Mouse (Mus musculus) liver, embryonic 16.5 days (tissue): ENCODE results near the gene Zfp282. TPM values are rescaled to one million over a fixed set of nuclear protein-coding genes. Genes with fewer than 3 reads are reported as not detected.

Experiments
- ATAC-seq: fragments of 200-750 bp; cut with Nextera tagmentation; 2 replicates; pipeline ENCODE4 v1.8.0; 2017; ENCODE audit warnings: low read depth, mild to moderate bottlenecking, moderate number of reproducible peaks, moderate library complexity
- H3K27ac ChIP-seq: fragments of 300-500 bp; sonication (generic); 2 replicates; pipeline ENCODE4 v1.5.1; 2014; ENCODE audit warnings: mild to moderate bottlenecking, low read length
- H3K27me3 ChIP-seq: fragments of 300-500 bp; sonication (generic); 2 replicates; pipeline ENCODE4 v1.6.1; 2014; ENCODE audit warnings: low read depth, low read length, mixed read lengths; ENCODE audit not compliant: control insufficient read depth, insufficient read depth
- H3K36me3 ChIP-seq: fragments of 300-500 bp; sonication (generic); 2 replicates; pipeline ENCODE4 v1.6.1; 2014; ENCODE audit warnings: mild to moderate bottlenecking; ENCODE audit not compliant: control insufficient read depth, insufficient read depth
- H3K4me1 ChIP-seq: fragments of 300-500 bp; sonication (generic); 2 replicates; pipeline ENCODE4 v1.6.1; 2014; ENCODE audit warnings: low read depth, low read length, mixed read lengths; ENCODE audit not compliant: control insufficient read depth
- H3K4me2 ChIP-seq: fragments of 300-500 bp; sonication (generic); 2 replicates; pipeline ENCODE4 v1.6.1; 2014; ENCODE audit warnings: low read depth, low read length, mixed read lengths
- H3K4me3 ChIP-seq: fragments of 300-500 bp; sonication (generic); 2 replicates; pipeline ENCODE4 v1.5.1; 2014; ENCODE audit warnings: low read depth, mild to moderate bottlenecking, low read length
- H3K9ac ChIP-seq: fragments of 300-500 bp; sonication (generic); 2 replicates; pipeline ENCODE4 v1.6.1; 2014; ENCODE audit warnings: low read depth, low read length
- H3K9me3 ChIP-seq: fragments of 300-500 bp; sonication (generic); replicated peaks from 2 replicates; pipeline ENCODE4 v1.6.1; 2016; ENCODE audit warnings: low read length; ENCODE audit not compliant: control insufficient read depth
- WGBS: fragments of 180-500 bp; shearing (Covaris S2); extraction: QIAGEN DNeasy Blood & Tissue Kit; methylation state at CpG from one replicate; pipeline ENCODE4 v1.1.7; 2014; ENCODE audit not compliant: insufficient replicate concordance; 5-methylcytosine and 5-hydroxymethylcytosine counted together
- polyA plus RNA-seq: library from polyadenylated mRNA; unstranded; fragments of >200 nt; fragmentation: Nextera tagmentation; extraction: Ambion mirVana; gene quantifications from 2 replicates; pipeline ENCODE4 v1.2.1, GENCODE M21; 2015

Zfp282 gene
- polyA plus RNA-seq = 2.4 and 2.7 TPM in 2 replicates

DNA sequence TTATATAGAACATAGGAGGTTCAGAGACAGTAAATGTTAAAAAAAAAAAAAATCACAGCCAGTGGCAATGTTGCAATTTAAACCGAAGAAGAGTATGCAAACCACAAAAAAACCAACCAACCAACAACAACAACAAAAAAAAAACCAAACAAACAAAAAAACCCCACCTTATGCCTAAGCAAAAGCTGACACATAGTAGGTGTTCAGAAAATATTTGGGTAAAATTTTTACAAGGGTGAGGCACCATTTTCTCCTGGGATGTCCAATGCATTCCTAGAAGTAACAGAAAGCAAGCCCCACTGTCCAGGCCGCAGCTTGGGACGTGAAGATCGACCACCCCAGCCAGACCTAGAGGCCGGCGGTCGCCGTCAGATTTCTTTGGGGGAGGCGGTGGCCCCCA lies at the start of gene Zfp282:
Zfp282 (plus strand) TSS at position 147 of the 400 bp plus-strand sequence.
- ATAC-seq = no peak
- WGBS = 4% methylated on average over 9 of the region's 9 CpGs
- H3K4me3 ChIP-seq = peak within 1 kb of the TSS; percentile 83
- H3K9me3 ChIP-seq = no peaks in the 10 kb centered on the region
- H3K4me2 ChIP-seq = peak within 1 kb of the TSS; percentile 76
- H3K36me3 ChIP-seq = 0 out of 2 replicates have a peak, but pooled peaks cover 5% of the 10 kb centered on the region
- peak within 1 kb of the TSS; percentile 88 for H3K27ac ChIP-seq
- peaks cover 13% of the 10 kb centered on the region for H3K4me1 ChIP-seq
- H3K27me3 ChIP-seq = no peaks in the 10 kb centered on the region
- H3K9ac ChIP-seq = peak within 1 kb of the TSS; percentile 76

- no peak for ATAC-seq
- H3K9ac ChIP-seq = no peak overlapping the region
- H3K4me3 ChIP-seq = no peak overlapping the region
- H3K4me2 ChIP-seq = no peak overlapping the region
- no peaks in the 10 kb centered on the region for H3K36me3 ChIP-seq
- 82% methylated on average over 4 of the region's 4 CpGs for WGBS
- H3K4me1 ChIP-seq = peaks cover 8% of the 10 kb centered on the region
- no peak overlapping the region for H3K27ac ChIP-seq
- no peaks in the 10 kb centered on the region for H3K27me3 ChIP-seq
- H3K9me3 ChIP-seq = no peaks in the 10 kb centered on the region
Observed at GRCm38 (mm10) chr6:47827462-47827861, 49.5 kb upstream of the Zfp282 start.

GRCm38 (mm10) chr6:47828950-47829349 lies 48.1 kb upstream of the Zfp282 start:
- no peak for ATAC-seq
- Histone ChIP-seq H3K4me1 (peaks cover 8% of the 10 kb centered on the region), H3K9ac (no peak overlapping the region), H3K27me3 (no peaks in the 10 kb centered on the region), H3K27ac (no peak overlapping the region), H3K4me3 (no peak overlapping the region), H3K9me3 (no peaks in the 10 kb centered on the region), H3K36me3 (no peaks in the 10 kb centered on the region), H3K4me2 (no peak overlapping the region)
- 39% methylated on average over 1 of the region's 1 CpGs for WGBS

DNA sequence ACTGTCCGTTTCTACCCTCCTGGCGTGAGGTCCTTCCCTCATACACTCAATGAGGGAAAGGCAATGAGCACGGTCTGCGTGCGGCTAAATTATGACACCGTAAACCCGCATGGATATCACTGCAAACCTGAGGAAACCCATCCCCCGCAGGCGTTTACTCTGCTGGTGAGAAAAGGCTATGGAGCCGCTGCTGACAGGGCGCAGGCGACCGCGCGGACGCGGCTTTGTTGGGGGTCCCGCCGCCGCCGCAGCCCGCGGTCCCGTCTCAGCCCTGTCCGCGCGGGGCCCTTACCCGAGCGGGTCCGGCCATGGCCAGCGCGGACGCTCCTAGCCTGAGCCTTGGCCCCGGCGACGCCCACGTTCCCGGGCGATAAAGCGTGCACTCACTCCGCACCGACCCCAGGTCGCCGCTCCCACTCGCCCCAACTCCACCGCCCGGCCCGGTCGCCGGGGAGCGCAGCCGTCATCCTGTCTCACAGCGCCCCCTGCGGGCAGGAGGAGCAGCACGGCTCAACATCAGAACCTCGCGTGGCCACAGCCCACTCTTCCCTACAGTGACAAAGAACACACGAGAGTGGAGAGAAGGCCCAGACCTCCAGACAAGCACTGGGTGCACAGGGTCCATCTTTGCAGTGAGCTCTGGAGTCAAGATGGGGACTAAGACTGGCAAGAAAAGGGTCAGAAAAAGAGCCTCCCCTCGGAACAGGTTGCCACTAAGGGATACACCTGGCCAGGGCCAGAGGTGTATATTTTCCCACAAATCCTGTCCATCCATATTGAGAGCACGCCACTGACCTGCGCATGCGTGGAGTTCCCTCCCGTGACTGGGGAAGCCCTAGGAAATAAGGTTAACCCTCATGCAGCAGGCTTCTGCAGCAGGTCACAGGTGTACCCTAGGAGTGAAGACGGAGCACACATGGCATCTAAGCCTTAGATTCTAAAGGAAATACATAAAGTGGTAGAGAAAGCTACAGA lies 46.6 kb upstream of the Zfp282 start, which contains the start of gene Zfp786:
Zfp786 (minus strand) TSS at position 764 of the 975 bp plus-strand sequence.
- H3K9me3 ChIP-seq = no peaks in the 10 kb centered on the region
- H3K4me2 ChIP-seq = peak within 1 kb of the TSS; percentile 89
- H3K27ac ChIP-seq = peak within 1 kb of the TSS; percentile 50
- H3K27me3 ChIP-seq = no peaks in the 10 kb centered on the region
- H3K36me3 ChIP-seq = no peaks in the 10 kb centered on the region
- peak within 1 kb of the TSS; percentile 82 for H3K9ac ChIP-seq
- H3K4me3 ChIP-seq = peak within 1 kb of the TSS; percentile 86
- peaks cover 10% of the 10 kb centered on the region for H3K4me1 ChIP-seq
- 2% methylated on average over 63 of the region's 64 CpGs for WGBS
- peak; percentile 88 for ATAC-seq

DNA sequence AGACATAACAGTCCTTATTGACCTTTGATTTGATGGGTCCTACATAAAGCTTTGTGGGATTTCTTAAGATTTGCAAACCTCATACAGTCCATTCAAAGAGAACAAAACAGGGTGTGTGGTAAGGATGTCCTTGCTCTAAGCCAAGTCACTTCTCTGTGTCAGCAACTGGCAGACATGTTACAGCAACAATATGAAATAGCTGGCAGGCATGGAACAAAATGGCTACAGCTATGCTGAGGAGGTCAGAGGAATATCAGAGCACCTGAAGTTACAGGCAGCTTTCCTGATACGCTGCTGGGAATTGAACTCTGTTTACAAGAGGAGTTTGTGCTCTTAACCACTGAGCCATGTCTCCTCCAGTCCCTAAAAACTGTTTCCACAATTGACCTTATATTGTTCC lies 44.8 kb upstream of the Zfp282 start:
- WGBS = 85% methylated on average over 1 of the region's 1 CpGs
- Histone ChIP-seq H3K36me3 (no peaks in the 10 kb centered on the region), H3K4me3 (no peak overlapping the region), H3K27me3 (no peaks in the 10 kb centered on the region), H3K4me2 (no peak overlapping the region), H3K27ac (no peak overlapping the region), H3K4me1 (peaks cover 15% of the 10 kb centered on the region), H3K9ac (no peak overlapping the region), H3K9me3 (no peaks in the 10 kb centered on the region)
- no peak for ATAC-seq

DNA sequence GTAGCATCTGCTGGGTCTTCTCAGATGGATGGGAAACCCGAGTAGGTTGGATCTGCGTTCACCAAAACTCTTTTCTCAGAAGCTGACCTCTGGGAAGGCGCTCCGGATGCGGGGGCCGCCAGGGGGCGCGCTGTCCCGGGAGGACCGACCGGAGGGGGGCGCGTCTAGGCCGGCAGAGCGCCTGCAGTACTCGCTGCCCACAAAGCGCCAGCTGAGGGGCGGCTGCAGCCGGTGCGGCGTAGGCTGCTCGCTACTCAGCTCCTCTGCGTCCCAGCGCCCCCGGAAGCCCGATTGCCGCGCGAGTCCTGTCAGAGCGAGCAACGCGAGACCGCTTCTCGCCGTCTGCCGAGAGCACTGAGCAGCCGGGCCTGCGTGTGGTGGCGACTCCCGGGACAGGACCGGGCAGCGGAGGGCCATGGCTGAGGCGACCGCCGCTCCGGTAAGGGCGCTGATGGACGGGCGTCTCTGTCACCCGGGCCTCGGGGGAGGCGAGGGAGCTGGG lies 41.5 kb upstream of the Zfp282 start, which contains the start of gene Zfp398:
Zfp398 (plus strand) TSS at position 180 of the 502 bp plus-strand sequence.
- H3K27ac ChIP-seq = peak within 1 kb of the TSS; percentile 92
- peak within 1 kb of the TSS; percentile 83 for H3K9ac ChIP-seq
- peak within 1 kb of the TSS; percentile 91 for H3K4me2 ChIP-seq
- peak within 1 kb of the TSS; percentile 93 for H3K4me3 ChIP-seq
- no peaks in the 10 kb centered on the region for H3K27me3 ChIP-seq
- peak; percentile 94 for ATAC-seq
- H3K9me3 ChIP-seq = no peaks in the 10 kb centered on the region
- peaks cover 26% of the 10 kb centered on the region for H3K4me1 ChIP-seq
- under 1% methylated on average over 52 of the region's 52 CpGs for WGBS
- no peaks in the 10 kb centered on the region for H3K36me3 ChIP-seq

- H3K4me1 ChIP-seq = peaks cover 23% of the 10 kb centered on the region
- under 1% methylated on average over 49 of the region's 49 CpGs for WGBS
- no peaks in the 10 kb centered on the region for H3K9me3 ChIP-seq
- peak overlapping the region; percentile 92 for H3K27ac ChIP-seq
- H3K4me2 ChIP-seq = peak overlapping the region; percentile 91
- peak overlapping the region; percentile 93 for H3K4me3 ChIP-seq
- peak; percentile 66 for ATAC-seq
- peak overlapping the region; percentile 83 for H3K9ac ChIP-seq
- no peaks in the 10 kb centered on the region for H3K36me3 ChIP-seq
- no peaks in the 10 kb centered on the region for H3K27me3 ChIP-seq
Observed at GRCm38 (mm10) chr6:47835984-47836521, 41.0 kb upstream of the Zfp282 start.

- Histone ChIP-seq H3K4me3 (no peak overlapping the region), H3K4me2 (no peak overlapping the region)
Observed at GRCm38 (mm10) chr6:47837630-47838029, 39.4 kb upstream of the Zfp282 start.

More at GRCm38 (mm10) chr6:47837630-47838029, 39.4 kb upstream of the Zfp282 start:
- no peak overlapping the region for H3K9ac ChIP-seq
- peaks cover 27% of the 10 kb centered on the region for H3K4me1 ChIP-seq
- no peaks in the 10 kb centered on the region for H3K9me3 ChIP-seq
- no peaks in the 10 kb centered on the region for H3K27me3 ChIP-seq
- WGBS = 13% methylated on average over 2 of the region's 2 CpGs
- no peaks in the 10 kb centered on the region for H3K36me3 ChIP-seq
- no peak overlapping the region for H3K27ac ChIP-seq
- ATAC-seq = no peak
